Mouse (Mus musculus) cerebellum, postnatal 36 days (tissue): Measurements from ENCODE around the gene Castor1.

ENCODE experiments used
- DNase-seq, 2 experiments: peaks; one replicate each; pipeline ENCODE4 v3.0.0; 2021 to 2022; ENCODE audit warnings: mixed read lengths in 2 of 2

The Castor1 gene

GRCm38 (mm10) chr11:4264066-4264465, 46.0 kb downstream of the Castor1 start:
- no peak for DNase-seq

GRCm38 (mm10) chr11:4266271-4267201, 48.5 kb downstream of the Castor1 start:
- DNase-seq, result peak; percentile 32 to 38

- no peak for DNase-seq
Observed at GRCm38 (mm10) chr11:4267202-4267578, 49.2 kb downstream of the Castor1 start.

GRCm38 (mm10) chr11:4268500-4268899, 50.5 kb downstream of the Castor1 start:
- DNase-seq, result no peak

GRCm38 (mm10) chr11:4270744-4271459, 52.9 kb downstream of the Castor1 start:
- no peak for DNase-seq

- DNase-seq, result no peak
Observed at GRCm38 (mm10) chr11:4271544-4271943, 53.5 kb downstream of the Castor1 start.
